Mouse (Mus musculus) lung, postnatal 0 days (tissue): Measurements from ENCODE around the gene Crtc3.

Experiments used
- CTCF ChIP-seq: IDR thresholded peaks from 2 replicates; pipeline ENCODE4 v1.5.1; 2016; ENCODE audit warnings: antibody characterized with exemption, mild to moderate bottlenecking
- EP300 ChIP-seq: IDR thresholded peaks from 2 replicates; pipeline ENCODE4 v1.6.1; 2016; ENCODE audit warnings: antibody characterized with exemption, mild to moderate bottlenecking, control low read depth

DNA sequence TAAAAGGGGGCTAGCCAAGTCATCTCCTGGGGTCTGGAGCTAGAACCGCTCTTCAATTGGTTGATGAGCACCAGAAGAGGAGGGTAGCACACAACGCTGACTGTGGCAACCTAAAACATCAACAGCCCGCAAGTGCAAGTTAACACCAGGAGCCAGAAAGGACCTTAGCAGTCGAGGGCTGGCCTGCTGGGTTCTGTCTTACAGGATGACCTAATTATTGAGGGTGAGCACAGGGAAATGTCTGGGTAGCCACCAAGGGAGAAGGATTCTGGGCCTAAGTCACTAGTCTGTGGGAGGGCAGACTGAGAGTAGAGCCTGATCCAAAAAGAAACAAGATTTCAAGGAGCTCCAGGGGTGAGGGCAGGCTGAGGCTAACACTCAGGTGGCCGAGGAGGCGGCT, 56.7 kb downstream of the Crtc3 start:
- TF ChIP-seq CTCF: no peak
- no peak for TF ChIP-seq EP300
